Mouse (Mus musculus) embryonic facial prominence, embryonic 13.5 days (tissue): ENCODE results near the gene Hmgcs2. TPM values are rescaled to one million over a fixed set of nuclear protein-coding genes. Genes with fewer than 3 reads are reported as not detected.

Source experiments
- ATAC-seq: fragments of 200-750 bp; cut with Nextera tagmentation; 2 replicates; pipeline ENCODE4 v1.8.0; 2017; ENCODE audit warnings: low read depth; ENCODE audit not compliant: insufficient number of reproducible peaks, insufficient read depth, low FRiP score, low TSS enrichment
- H3K27ac ChIP-seq: fragments of 300-500 bp; sonication (generic); 2 replicates; pipeline ENCODE4 v1.5.1; 2015; ENCODE audit warnings: moderate library complexity, mild to moderate bottlenecking, inconsistent platforms
- H3K27me3 ChIP-seq: fragments of 300-500 bp; sonication (generic); 2 replicates; pipeline ENCODE4 v1.6.1; 2015; ENCODE audit warnings: mild to moderate bottlenecking, inconsistent platforms
- H3K36me3 ChIP-seq: fragments of 300-500 bp; sonication (generic); 2 replicates; pipeline ENCODE4 v1.6.1; 2015; ENCODE audit warnings: mild to moderate bottlenecking, inconsistent platforms
- H3K4me1 ChIP-seq: fragments of 300-500 bp; sonication (generic); 2 replicates; pipeline ENCODE4 v1.6.1; 2015; ENCODE audit warnings: inconsistent platforms
- H3K4me2 ChIP-seq: fragments of 300-500 bp; sonication (generic); 2 replicates; pipeline ENCODE4 v1.6.1; 2015; ENCODE audit warnings: moderate library complexity, mild to moderate bottlenecking, inconsistent platforms
- H3K4me3 ChIP-seq: fragments of 300-500 bp; sonication (generic); 2 replicates; pipeline ENCODE4 v1.5.1; 2015; ENCODE audit warnings: mild to moderate bottlenecking, inconsistent platforms
- H3K9ac ChIP-seq: fragments of 300-500 bp; sonication (generic); 2 replicates; pipeline ENCODE4 v1.6.1; 2015; ENCODE audit warnings: mild to moderate bottlenecking, inconsistent platforms
- H3K9me3 ChIP-seq: fragments of 300-500 bp; sonication (generic); 2 replicates; pipeline ENCODE4 v1.6.1; 2016; ENCODE audit warnings: inconsistent platforms
- WGBS: fragments of 180-500 bp; shearing (Covaris S2); methylation state at CpG from one replicate; pipeline ENCODE4 v1.1.7; 2015; ENCODE audit warnings: mixed read lengths; 5-methylcytosine and 5-hydroxymethylcytosine counted together
- polyA plus RNA-seq: library from polyadenylated mRNA; unstranded; fragments of >200 nt; fragmentation: Nextera tagmentation; extraction: Ambion mirVana; gene quantifications from 2 replicates; pipeline ENCODE4 v1.2.1, GENCODE M21; 2015

The Hmgcs2 gene
- polyA plus RNA-seq, 1 experiment from 2014 or later: 2.6 TPM

GRCm38 (mm10) chr3:98282422-98282821 is 2.2 kb downstream of the Hmgcs2 start:
- H3K4me2 ChIP-seq: no peak overlapping the region
- H3K9me3 ChIP-seq: no peaks in the 10 kb centered on the region
- no peaks in the 10 kb centered on the region for H3K36me3 ChIP-seq
- H3K9ac ChIP-seq: no peak overlapping the region
- H3K27me3 ChIP-seq: no peaks in the 10 kb centered on the region
- 90% methylated on average over 8 of the region's 8 CpGs for WGBS
- ATAC-seq: no peak
- H3K4me3 ChIP-seq: no peak overlapping the region
- peaks cover 20% of the 10 kb centered on the region for H3K4me1 ChIP-seq
- H3K27ac ChIP-seq: no peak overlapping the region

- no peak for ATAC-seq
- Histone ChIP-seq H3K27me3 (no peaks in the 10 kb centered on the region), H3K9ac (no peak overlapping the region), H3K4me1 (peaks cover 20% of the 10 kb centered on the region), H3K27ac (no peak overlapping the region), H3K9me3 (no peaks in the 10 kb centered on the region), H3K4me3 (no peak overlapping the region), H3K4me2 (no peak overlapping the region), H3K36me3 (no peaks in the 10 kb centered on the region)
- WGBS: 90% methylated on average over 5 of the region's 5 CpGs
These were observed 3.0 kb downstream of the Hmgcs2 start for GRCm38 (mm10) chr3:98283205-98283604.

- H3K27me3 ChIP-seq: no peaks in the 10 kb centered on the region
- no peak overlapping the region for H3K4me3 ChIP-seq
- no peak overlapping the region for H3K9ac ChIP-seq
- no peaks in the 10 kb centered on the region for H3K4me1 ChIP-seq
- ATAC-seq: no peak
- 93% methylated on average over 9 of the region's 9 CpGs for WGBS
- no peaks in the 10 kb centered on the region for H3K36me3 ChIP-seq
- no peak overlapping the region for H3K4me2 ChIP-seq
- no peak overlapping the region for H3K27ac ChIP-seq
- H3K9me3 ChIP-seq: 0 out of 2 replicates have a peak, but pooled peaks cover 4% of the 10 kb centered on the region
These were observed 10.8 kb downstream of the Hmgcs2 start for GRCm38 (mm10) chr3:98291044-98291443.

- 65% methylated on average over 10 of the region's 10 CpGs for WGBS
- no peak overlapping the region for H3K4me3 ChIP-seq
These were observed 15.7 kb downstream of the Hmgcs2 start for GRCm38 (mm10) chr3:98295965-98296364.

GRCm38 (mm10) chr3:98299391-98300100 is 19.3 kb downstream of the Hmgcs2 start:
- ATAC-seq: no peak
- no peak overlapping the region for H3K27ac ChIP-seq
- H3K4me2 ChIP-seq: no peak overlapping the region
- no peak overlapping the region for H3K9ac ChIP-seq
- no peak overlapping the region for H3K4me3 ChIP-seq
- no peaks in the 10 kb centered on the region for H3K27me3 ChIP-seq
- no peaks in the 10 kb centered on the region for H3K4me1 ChIP-seq
- no peaks in the 10 kb centered on the region for H3K9me3 ChIP-seq
- no peaks in the 10 kb centered on the region for H3K36me3 ChIP-seq
- whole genome bisulfite sequencing: 90% methylated on average over 1 of the region's 1 CpGs

More at GRCm38 (mm10) chr3:98295965-98296364, 15.7 kb downstream of the Hmgcs2 start:
- H3K36me3 ChIP-seq: no peaks in the 10 kb centered on the region
- H3K4me2 ChIP-seq: no peak overlapping the region
- H3K27ac ChIP-seq: no peak overlapping the region
- no peaks in the 10 kb centered on the region for H3K9me3 ChIP-seq
- H3K9ac ChIP-seq: no peak overlapping the region
- no peaks in the 10 kb centered on the region for H3K27me3 ChIP-seq
- no peak for ATAC-seq
- H3K4me1 ChIP-seq: no peaks in the 10 kb centered on the region

GRCm38 (mm10) chr3:98300266-98300665 is 20.0 kb downstream of the Hmgcs2 start:
- 90% methylated on average over 4 of the region's 4 CpGs for WGBS
- Histone ChIP-seq H3K4me3 (no peak overlapping the region), H3K4me1 (no peaks in the 10 kb centered on the region), H3K27ac (no peak overlapping the region), H3K9ac (no peak overlapping the region), H3K9me3 (no peaks in the 10 kb centered on the region), H3K4me2 (no peak overlapping the region), H3K36me3 (no peaks in the 10 kb centered on the region), H3K27me3 (no peaks in the 10 kb centered on the region)
- no peak for ATAC-seq

- no peak overlapping the region for H3K4me2 ChIP-seq
- no peaks in the 10 kb centered on the region for H3K27me3 ChIP-seq
- no peaks in the 10 kb centered on the region for H3K4me1 ChIP-seq
- no peaks in the 10 kb centered on the region for H3K36me3 ChIP-seq
- 88% methylated on average over 3 of the region's 3 CpGs for WGBS
- no peak for ATAC-seq
- H3K27ac ChIP-seq: no peak overlapping the region
- no peak overlapping the region for H3K9ac ChIP-seq
- H3K4me3 ChIP-seq: no peak overlapping the region
- H3K9me3 ChIP-seq: no peaks in the 10 kb centered on the region
These were observed 21.5 kb downstream of the Hmgcs2 start for GRCm38 (mm10) chr3:98301761-98302160.

- no peak for ATAC-seq
- H3K36me3 ChIP-seq: peaks cover 5% of the 10 kb centered on the region
- H3K27ac ChIP-seq: no peak overlapping the region
- H3K4me1 ChIP-seq: no peaks in the 10 kb centered on the region
- no peaks in the 10 kb centered on the region for H3K27me3 ChIP-seq
- H3K9me3 ChIP-seq: no peaks in the 10 kb centered on the region
- H3K4me3 ChIP-seq: no peak overlapping the region
- no peak overlapping the region for H3K4me2 ChIP-seq
- H3K9ac ChIP-seq: no peak overlapping the region
- WGBS: 86% methylated on average over 6 of the region's 6 CpGs
These were observed 28.4 kb downstream of the Hmgcs2 start for GRCm38 (mm10) chr3:98308606-98309005.

- Histone ChIP-seq H3K9me3 (no peaks in the 10 kb centered on the region), H3K4me1 (no peaks in the 10 kb centered on the region), H3K36me3 (peaks cover 21% of the 10 kb centered on the region), H3K27ac (no peak overlapping the region), H3K27me3 (no peaks in the 10 kb centered on the region), H3K4me2 (no peak overlapping the region), H3K4me3 (no peak overlapping the region), H3K9ac (no peak overlapping the region)
- WGBS: 83% methylated on average over 1 of the region's 1 CpGs
- no peak for ATAC-seq
These were observed 30.2 kb downstream of the Hmgcs2 start for GRCm38 (mm10) chr3:98310456-98310855.

- Histone ChIP-seq H3K36me3 (peaks cover 28% of the 10 kb centered on the region), H3K4me1 (peaks cover 13% of the 10 kb centered on the region), H3K4me3 (no peak overlapping the region), H3K9ac (no peak overlapping the region), H3K4me2 (no peak overlapping the region), H3K27ac (no peak overlapping the region), H3K27me3 (no peaks in the 10 kb centered on the region), H3K9me3 (no peaks in the 10 kb centered on the region)
- 37% methylated on average over 7 of the region's 7 CpGs for WGBS
- 0 out of 2 replicates have a peak, but pooled peaks have one; percentile 12 for ATAC-seq
These were observed 32.6 kb downstream of the Hmgcs2 start for GRCm38 (mm10) chr3:98312867-98313266.

- WGBS: 81% methylated on average over 9 of the region's 9 CpGs
- Histone ChIP-seq H3K36me3 (peaks cover 33% of the 10 kb centered on the region), H3K4me3 (no peak overlapping the region)
These were observed 33.3 kb downstream of the Hmgcs2 start for GRCm38 (mm10) chr3:98313294-98314155.

GRCm38 (mm10) chr3:98315181-98315580 is 34.9 kb downstream of the Hmgcs2 start:
- 88% methylated on average over 2 of the region's 2 CpGs for WGBS
- Histone ChIP-seq H3K36me3 (peaks cover 47% of the 10 kb centered on the region), H3K4me1 (peaks cover 30% of the 10 kb centered on the region)

More at GRCm38 (mm10) chr3:98313294-98314155, 33.3 kb downstream of the Hmgcs2 start:
- no peak overlapping the region for H3K4me2 ChIP-seq
- peaks cover 18% of the 10 kb centered on the region for H3K4me1 ChIP-seq
- H3K9me3 ChIP-seq: no peaks in the 10 kb centered on the region
- no peak for ATAC-seq
- no peak overlapping the region for H3K27ac ChIP-seq
- H3K27me3 ChIP-seq: no peaks in the 10 kb centered on the region
- no peak overlapping the region for H3K9ac ChIP-seq

More at GRCm38 (mm10) chr3:98315181-98315580, 34.9 kb downstream of the Hmgcs2 start:
- H3K9ac ChIP-seq: no peak overlapping the region
- no peak for ATAC-seq
- no peak overlapping the region for H3K27ac ChIP-seq
- no peaks in the 10 kb centered on the region for H3K27me3 ChIP-seq
- H3K4me3 ChIP-seq: no peak overlapping the region
- no peak overlapping the region for H3K4me2 ChIP-seq
- H3K9me3 ChIP-seq: no peaks in the 10 kb centered on the region
